Comparison of ENCODE assay signal across 9 mouse cellular contexts in genomic region chr1:167551601-167552000, GRCm38 (mm10). TPM values are rescaled to one million over a fixed set of nuclear protein-coding genes. Genes with fewer than 3 reads are reported as not detected.
A peak's percentile ranks its signal among the peaks of the same experiment; 100 is the strongest.
DNase-seq lines count a peak whose midpoint lies in the region; ATAC-seq lines count a peak whose summit lies in the region.
"Had no signal": no experiment of that assay in that cellular context is flagged by ENCODE, and none has a peak within 500 bp of the region (broad histone marks: within the 10 kb centered on the region; RNA-seq: fewer than 3 reads in every experiment).

No protein-coding gene starts in this region.

- H3K9ac ChIP-seq in heart, embryonic 11.5 days (ENCODE audit: low read depth, low read length) = no peak overlapping the region
- H3K9ac ChIP-seq in midbrain, embryonic 14.5 days (replicated peaks; ENCODE audit: low read length) = no peak overlapping the region

- no peak overlapping the region for H3K27ac ChIP-seq in heart, embryonic 11.5 days (ENCODE audit: low read depth, low read length)
- no peak overlapping the region for H3K27ac ChIP-seq in midbrain, embryonic 14.5 days (replicated peaks; ENCODE audit: low read depth, low read length)

- peak; percentile 89 for DNase-seq in heart, adult 11 months
- peak; percentile 58 for DNase-seq in NIH3T3 (ENCODE audit: low read depth)
- DNase-seq in frontal cortex, postnatal 25 days (ENCODE audit: low spot score in 2 of 2) = peak; percentile 9 to 13
- peak; percentile 30 to 69 for DNase-seq in left cerebral cortex, postnatal 25 days (ENCODE audit: low spot score in 2 of 2)
- no peak for DNase-seq in midbrain, embryonic 14.5 days
- DNase-seq in ovary, adult 18-20 months (ENCODE audit: low spot score) = no peak

- H3K4me1 ChIP-seq in heart, embryonic 11.5 days (ENCODE audit: control insufficient read depth, insufficient read depth, low read length) = peaks cover 5% of the 10 kb centered on the region; the same call in 1 of the 2 replicates
- no peaks in the 10 kb centered on the region for H3K4me1 ChIP-seq in midbrain, embryonic 14.5 days (ENCODE audit: control insufficient read depth, insufficient read depth, low read length)

- intact Hi-C loops in left cerebral cortex, postnatal 25 days (cut with DNase I) = no loop called here

- H3K4me3 ChIP-seq in heart, embryonic 11.5 days (ENCODE audit: low read depth, low read length) = no peak overlapping the region
- no peak overlapping the region for H3K4me3 ChIP-seq in midbrain, embryonic 14.5 days (replicated peaks; ENCODE audit: low read depth, low read length)
- H3K4me3 ChIP-seq: erythroblast, embryonic 14.5 days had no signal

- no peak for ATAC-seq in heart, embryonic 11.5 days (replicated peaks; ENCODE audit: insufficient number of reproducible peaks, low FRiP score, low TSS enrichment)
- 0 out of 2 replicates have a peak, but pooled peaks have one; percentile 14 for ATAC-seq in monocyte, adult 5-6 weeks (replicated peaks; ENCODE audit: insufficient number of reproducible peaks, low FRiP score, low TSS enrichment, poor library complexity, severe bottlenecking)
- ATAC-seq in midbrain, embryonic 14.5 days (ENCODE audit: low FRiP score, low TSS enrichment) = no peak

- no peaks in the 10 kb centered on the region for H3K36me3 ChIP-seq in heart, embryonic 11.5 days (ENCODE audit: control insufficient read depth, insufficient read depth, low read length)
- no peaks in the 10 kb centered on the region for H3K36me3 ChIP-seq in midbrain, embryonic 14.5 days (ENCODE audit: control insufficient read depth, insufficient read depth, low read length)

- H3K9me3 ChIP-seq in heart, embryonic 11.5 days (replicated peaks; ENCODE audit: control insufficient read depth, low read length) = no peaks in the 10 kb centered on the region
- no peaks in the 10 kb centered on the region for H3K9me3 ChIP-seq in midbrain, embryonic 14.5 days (ENCODE audit: control insufficient read depth, low read length)

- WGBS in heart, embryonic 11.5 days (ENCODE audit: insufficient replicate concordance) = 11% methylated on average over 5 of the region's 5 CpGs
- WGBS in midbrain, embryonic 14.5 days = 57% methylated on average over 5 of the region's 5 CpGs

- no peaks in the 10 kb centered on the region for H3K27me3 ChIP-seq in heart, embryonic 11.5 days (ENCODE audit: control insufficient read depth, insufficient read depth, low read length)
- H3K27me3 ChIP-seq in midbrain, embryonic 14.5 days (ENCODE audit: control insufficient read depth, insufficient read depth, low read length) = no peaks in the 10 kb centered on the region

- no peak overlapping the region for H3K4me2 ChIP-seq in heart, embryonic 11.5 days
- no peak overlapping the region for H3K4me2 ChIP-seq in midbrain, embryonic 14.5 days (ENCODE audit: low read length)

RNA-seq across cellular contexts. Expression of gene Rxrg, which starts 46.6 kb away (rescaled TPM):
- polyA plus RNA-seq in heart, embryonic 11.5 days (2014; fragmentation: Nextera tagmentation; extraction: Ambion mirVana) = 2.2 and 3.4 TPM in 2 replicates
- total RNA-seq in left cerebral cortex, postnatal 25 days (2021) = 10 to 100 TPM in 1 of 2 experiments, 1 to 10 TPM in 1; 7.9 to 19.3 TPM
- total RNA-seq in monocyte, adult 5-6 weeks (2017) = not detected in 3 replicates
- polyA plus RNA-seq in midbrain, embryonic 14.5 days (2014; fragmentation: Nextera tagmentation; extraction: Ambion mirVana) = 5.2 and 8.2 TPM in 2 replicates
- polyA plus RNA-seq: erythroblast, embryonic 14.5 days had no signal

Comparison
In these comparisons a context has a peak if more than half of its experiments do, and no peak if none do; other contexts are left out.
1. DNase-seq: peak in heart, adult 11 months (single experiment), NIH3T3 (single experiment), frontal cortex, postnatal 25 days (2 of 2) and left cerebral cortex, postnatal 25 days (2 of 2); none in midbrain, embryonic 14.5 days (single experiment) and ovary, adult 18-20 months (single experiment).